Mouse (Mus musculus) spleen, postnatal 0 days (tissue): ENCODE results near the gene Trpm7. TPM values are rescaled to one million over a fixed set of nuclear protein-coding genes. Genes with fewer than 3 reads are reported as not detected.

Experiments
- polyA plus RNA-seq: library from polyadenylated mRNA; unstranded; fragments of >200 nt; fragmentation: Nextera tagmentation; extraction: Ambion mirVana; gene quantifications from 2 replicates; pipeline ENCODE4 v1.2.1, GENCODE M21; 2015

The Trpm7 gene
- 29.3 and 31.1 TPM in 2 replicates for polyA plus RNA-seq

GRCm38 (mm10) chr2:126875871-126876796 is at the start of gene Trpm7:
Gene Trpm7 (minus strand): TSS chr2:126876230.

GRCm38 (mm10) chr2:126783370-126783769 is 92.7 kb downstream of the Trpm7 start, which contains the start of gene Usp50:
Gene Usp50 (minus strand): TSS chr2:126783470.

Other genes starting within 250 kb of the Trpm7 start
- gene Gabpb1, start 199.9 kb downstream of the Trpm7 start, polyA plus RNA-seq, result 24.8 and 26.1 TPM in 2 replicates
- gene Usp8, start 168.9 kb downstream of the Trpm7 start, polyA plus RNA-seq, result 16.8 and 18.1 TPM in 2 replicates
- 2.0 and 2.6 TPM in 2 replicates for gene Usp50, start 92.8 kb downstream of the Trpm7 start, polyA plus RNA-seq
- 27.2 and 29.6 TPM in 2 replicates for gene Sppl2a, start 57.0 kb upstream of the Trpm7 start, polyA plus RNA-seq
- gene Ap4e1, start 132.5 kb upstream of the Trpm7 start, polyA plus RNA-seq, result 4.5 and 6.1 TPM in 2 replicates
- gene Blvra, start 194.4 kb upstream of the Trpm7 start, polyA plus RNA-seq, result 76.3 and 81.5 TPM in 2 replicates